Mouse (Mus musculus) kidney, postnatal 36 days (tissue): Measurements from ENCODE around the gene Ntsr1.

Experiments
- DNase-seq, 2 experiments: peaks; one replicate each; pipeline ENCODE4 v3.0.0; 2021 to 2022; ENCODE audit warnings: mixed read lengths in 2 of 2

Ntsr1 gene

GRCm38 (mm10) chr2:180499741-180500140 lies at the start of gene Ntsr1:
TSS of gene Ntsr1 (plus strand) at chr2:180499976.
- no peak for DNase-seq

GRCm38 (mm10) chr2:180450529-180450928 lies 49.2 kb upstream of the Ntsr1 start:
- no peak for DNase-seq

GRCm38 (mm10) chr2:180455723-180456698 lies 43.8 kb upstream of the Ntsr1 start, which contains the start of gene Slco4a1:
TSS of gene Slco4a1 (plus strand) at chr2:180456245.
- peak; percentile 91 to 96 for DNase-seq

DNA sequence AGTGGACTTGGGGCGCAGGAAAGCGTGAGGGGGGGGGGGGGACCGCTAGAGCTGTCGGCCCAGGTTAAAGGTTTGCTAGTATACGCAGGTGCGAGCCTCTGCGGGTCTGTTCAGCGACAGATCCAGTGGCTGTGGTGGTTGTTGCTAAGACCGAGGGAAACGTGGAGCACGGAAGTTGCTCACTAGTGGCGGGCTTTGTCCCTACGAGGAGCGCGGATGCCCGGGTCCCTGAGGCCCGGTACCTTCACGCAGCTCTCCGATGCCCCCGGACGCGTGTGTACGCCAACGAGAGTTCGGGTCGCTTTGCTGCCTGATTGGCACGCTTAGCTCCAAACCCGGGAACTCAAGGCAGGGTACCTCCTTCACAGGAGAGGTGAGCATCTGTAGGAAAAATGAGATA lies 43.1 kb upstream of the Ntsr1 start:
- DNase-seq = no peak

- no peak for DNase-seq
These were observed 42.1 kb upstream of the Ntsr1 start for GRCm38 (mm10) chr2:180457680-180458079.

GRCm38 (mm10) chr2:180459437-180459836 lies 40.3 kb upstream of the Ntsr1 start:
- no peak for DNase-seq

GRCm38 (mm10) chr2:180460801-180461200 lies 39.0 kb upstream of the Ntsr1 start:
- DNase-seq = no peak

DNA sequence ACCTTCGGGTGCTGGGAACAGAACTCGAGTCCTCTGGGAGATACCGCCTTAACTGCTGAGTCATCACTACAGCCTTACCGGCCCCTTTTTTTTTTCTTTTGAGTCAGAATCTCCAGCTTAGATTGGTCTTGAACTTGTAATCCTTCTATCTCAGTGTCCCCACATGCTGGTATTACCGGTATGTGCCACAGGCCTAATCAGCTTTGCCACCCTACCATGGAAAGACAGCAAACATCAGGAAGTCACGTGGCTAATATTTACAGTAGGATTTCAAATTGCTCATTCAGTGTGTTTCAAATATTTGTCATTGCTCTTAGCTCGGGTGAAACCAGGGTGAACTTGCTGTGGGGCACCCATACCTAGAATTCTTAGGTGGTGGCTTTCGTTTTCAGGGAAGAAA lies 37.2 kb upstream of the Ntsr1 start:
- no peak for DNase-seq

- DNase-seq = no peak
These were observed 33.3 kb upstream of the Ntsr1 start for GRCm38 (mm10) chr2:180466505-180466904.

DNA sequence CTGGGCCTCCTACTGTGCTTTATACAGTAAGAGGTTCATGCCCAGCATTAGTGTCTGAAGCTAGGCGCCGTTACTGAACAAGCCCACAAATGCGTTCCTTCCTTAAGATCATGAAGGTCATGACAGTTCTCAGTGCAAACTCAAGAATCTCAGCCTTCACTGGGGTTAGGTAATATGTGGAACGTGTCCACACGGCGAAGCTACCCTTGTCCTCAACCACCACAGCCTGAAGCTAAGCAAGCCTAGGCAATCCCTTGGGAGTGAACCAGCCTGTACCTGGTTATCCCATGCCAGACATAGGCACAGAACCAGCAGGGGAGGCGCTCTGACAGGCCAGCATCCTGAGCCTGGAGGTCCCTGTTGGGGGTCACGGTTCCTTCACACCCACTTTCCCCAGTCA lies 30.9 kb upstream of the Ntsr1 start:
- no peak for DNase-seq

- peak; percentile 49 to 54 for DNase-seq
These were observed 30.0 kb upstream of the Ntsr1 start for GRCm38 (mm10) chr2:180469768-180470167.

DNA sequence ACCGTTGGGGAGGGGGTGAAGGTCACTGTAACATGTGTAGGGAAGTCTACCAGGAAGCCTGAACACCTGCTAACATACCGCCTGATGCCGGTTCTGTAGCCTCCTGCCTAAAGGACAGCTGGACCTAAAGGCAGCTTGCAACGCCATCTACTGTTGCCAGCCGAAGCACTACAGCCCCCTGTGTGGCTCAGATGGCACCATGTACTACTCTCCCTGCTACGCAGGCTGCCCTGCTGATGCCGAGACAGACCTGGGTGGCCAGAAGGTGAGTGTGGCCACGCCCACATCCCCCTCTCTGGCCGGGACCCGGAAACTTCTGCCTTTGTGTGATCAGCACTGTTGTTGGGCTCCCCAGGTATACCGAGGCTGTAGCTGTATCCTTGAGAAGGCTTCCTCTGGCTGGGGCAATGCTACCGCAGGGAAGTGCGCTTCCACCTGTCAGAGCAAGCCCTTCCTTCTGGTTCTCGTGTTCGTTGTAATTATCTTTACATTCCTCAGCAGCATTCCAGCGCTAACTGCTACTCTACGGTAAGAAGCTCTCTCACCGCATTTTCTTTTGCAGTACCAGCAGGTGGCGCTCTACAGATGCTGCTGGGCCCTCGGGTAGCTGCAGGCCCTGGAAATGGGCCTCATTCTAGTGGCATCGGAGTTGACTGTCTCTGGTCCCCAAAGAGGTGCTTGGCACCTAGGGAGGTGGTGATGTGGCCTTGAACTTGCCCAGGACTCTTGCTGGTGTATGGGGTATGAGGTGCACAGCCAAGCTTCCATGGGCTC lies 27.3 kb upstream of the Ntsr1 start:
- DNase-seq = peak in 1 of 2 experiments; percentile 56

- DNase-seq = peak; percentile 52 to 54
These were observed 26.7 kb upstream of the Ntsr1 start for GRCm38 (mm10) chr2:180473080-180473440.

DNA sequence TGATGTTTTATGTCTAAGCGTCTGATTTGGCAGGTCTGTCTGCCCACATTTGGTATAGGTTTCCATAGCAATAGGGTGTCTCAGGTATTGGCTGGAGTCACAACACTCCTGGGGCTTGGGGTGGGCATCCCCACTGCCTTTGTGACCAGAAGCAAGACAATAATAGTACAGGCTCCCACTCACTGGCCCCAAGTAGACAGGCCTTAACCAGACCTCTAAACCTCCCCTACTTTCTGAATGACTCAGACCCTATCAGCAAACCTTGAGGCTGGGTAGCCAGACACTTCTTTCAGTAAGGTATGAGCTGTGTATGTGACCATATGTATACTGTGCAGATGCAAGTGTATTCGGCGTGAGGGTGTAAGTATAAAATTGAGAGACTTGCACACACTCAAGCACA lies 24.9 kb upstream of the Ntsr1 start:
- DNase-seq = no peak

DNA sequence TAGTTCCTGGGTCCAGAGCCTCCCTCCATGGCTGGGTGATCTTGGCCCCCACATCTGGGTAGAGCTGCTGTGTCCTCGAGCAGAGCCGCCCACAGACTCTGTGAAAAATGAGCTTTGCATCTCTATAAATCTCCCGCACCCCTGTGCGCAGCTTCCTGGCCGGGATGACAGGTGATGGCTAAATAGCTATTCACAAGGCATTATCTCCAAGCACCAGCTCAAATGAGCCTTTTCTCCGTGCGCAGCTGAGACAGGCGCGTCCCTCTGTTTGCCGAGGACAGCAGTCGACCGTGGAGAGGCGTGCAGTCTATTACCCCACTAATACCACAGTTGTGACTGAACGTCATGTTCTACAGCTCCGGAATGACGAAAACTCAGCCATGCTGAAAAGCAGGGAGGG lies 17.5 kb upstream of the Ntsr1 start:
- DNase-seq = no peak

- no peak for DNase-seq
These were observed 14.9 kb upstream of the Ntsr1 start for GRCm38 (mm10) chr2:180484882-180485281.

DNA sequence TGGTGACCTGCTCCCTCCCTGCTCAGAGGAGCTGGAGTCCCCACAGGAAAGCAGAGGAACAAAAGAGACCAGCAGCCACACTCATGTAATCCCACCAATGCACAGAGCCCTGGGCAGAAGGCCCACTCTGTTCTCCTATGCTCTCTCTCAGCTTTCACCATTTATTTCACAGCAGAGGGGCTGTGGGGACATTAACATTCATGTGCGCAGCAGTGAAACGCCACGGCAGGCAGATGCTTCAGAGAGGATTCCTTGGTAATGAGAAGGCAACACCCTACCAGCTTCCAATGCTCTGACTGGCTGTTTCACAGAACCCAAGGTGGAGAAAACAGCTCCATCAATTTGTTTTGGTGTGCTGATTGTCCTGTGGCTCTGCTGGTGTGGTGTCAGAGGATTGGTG lies 14.5 kb upstream of the Ntsr1 start:
- DNase-seq = no peak

GRCm38 (mm10) chr2:180488210-180488751 lies 11.5 kb upstream of the Ntsr1 start:
- DNase-seq = no peak

DNA sequence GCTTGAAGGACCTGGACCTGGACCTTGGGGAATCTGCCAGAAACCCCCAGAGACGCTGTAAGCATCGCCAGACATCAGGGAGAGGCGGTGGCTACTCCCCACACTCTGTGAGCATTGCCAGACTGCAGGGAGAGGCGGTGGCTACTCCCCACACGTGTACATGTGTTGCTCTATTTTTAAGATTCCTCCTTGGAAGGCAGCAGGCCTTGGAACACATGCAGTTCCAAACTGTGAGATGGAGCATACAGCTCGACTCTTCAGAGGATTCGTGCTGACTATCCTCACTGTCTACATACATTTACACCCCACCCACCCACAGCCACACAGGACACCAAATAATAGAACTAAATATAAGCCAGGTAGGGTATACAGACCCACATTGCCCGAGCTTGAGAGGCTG lies 3.9 kb upstream of the Ntsr1 start:
- DNase-seq = no peak

DNA sequence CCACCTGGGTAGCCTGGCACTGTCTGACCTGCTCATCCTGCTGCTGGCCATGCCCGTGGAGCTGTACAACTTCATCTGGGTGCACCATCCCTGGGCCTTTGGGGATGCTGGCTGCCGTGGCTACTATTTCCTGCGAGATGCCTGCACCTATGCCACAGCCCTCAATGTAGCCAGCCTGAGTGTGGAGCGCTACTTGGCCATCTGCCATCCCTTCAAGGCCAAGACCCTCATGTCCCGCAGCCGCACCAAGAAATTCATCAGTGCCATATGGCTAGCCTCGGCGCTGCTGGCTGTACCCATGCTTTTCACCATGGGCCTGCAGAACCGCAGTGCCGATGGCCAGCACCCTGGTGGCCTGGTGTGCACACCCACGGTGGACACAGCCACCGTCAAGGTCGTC lies 950 bp downstream of the Ntsr1 start:
- no peak for DNase-seq

DNA sequence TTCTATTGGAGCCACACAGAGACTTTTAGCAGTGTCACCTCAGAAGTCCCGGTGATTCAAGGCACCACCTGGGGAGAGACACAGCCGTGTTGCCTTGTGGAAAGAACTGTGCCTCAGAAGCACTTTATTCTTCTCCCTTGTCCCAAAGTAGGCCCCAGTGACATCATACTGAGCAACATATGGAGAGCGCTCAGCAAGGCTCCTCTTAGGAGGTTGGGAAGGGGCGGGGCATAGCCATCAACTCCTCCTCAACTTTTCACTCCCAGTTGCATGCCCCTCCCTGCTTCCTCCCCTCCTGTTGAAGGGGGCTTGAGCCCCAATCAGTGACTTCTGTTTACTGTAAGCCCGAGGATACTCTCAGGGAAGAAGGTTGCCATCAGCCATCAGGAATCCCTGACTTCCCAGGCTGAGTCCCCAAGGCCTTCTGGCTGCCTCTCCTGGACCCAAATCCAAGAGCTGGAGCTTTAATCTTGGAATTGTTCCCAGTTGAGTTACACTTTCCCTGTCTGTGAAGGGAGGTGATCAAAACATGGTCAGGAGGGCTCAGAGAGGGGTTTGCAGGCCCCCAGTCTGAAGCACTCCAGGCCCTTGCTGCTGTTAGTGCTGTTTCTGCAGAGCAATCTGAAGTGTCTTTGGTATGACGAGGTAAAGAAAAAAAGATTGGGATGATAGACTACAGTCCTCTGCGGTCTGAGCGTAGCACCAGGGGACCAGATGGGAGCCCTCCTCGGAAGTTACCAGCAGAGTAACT lies 1.6 kb downstream of the Ntsr1 start:
- DNase-seq = no peak

GRCm38 (mm10) chr2:180506281-180506680 lies 6.5 kb downstream of the Ntsr1 start:
- DNase-seq = no peak
